Mouse (Mus musculus) kidney, adult 8-10 months (tissue): ENCODE data around the gene Olfr763.
"Not testable (repeated sequence)": the region's sequence is repeated elsewhere in the genome, so short reads cannot be mapped to it uniquely, and the experiment has no call there.

Source experiments
- DNase-seq, 2 experiments: peaks; one replicate each; pipeline ENCODE4 v3.0.0; 2022

Olfr763 gene

DNA sequence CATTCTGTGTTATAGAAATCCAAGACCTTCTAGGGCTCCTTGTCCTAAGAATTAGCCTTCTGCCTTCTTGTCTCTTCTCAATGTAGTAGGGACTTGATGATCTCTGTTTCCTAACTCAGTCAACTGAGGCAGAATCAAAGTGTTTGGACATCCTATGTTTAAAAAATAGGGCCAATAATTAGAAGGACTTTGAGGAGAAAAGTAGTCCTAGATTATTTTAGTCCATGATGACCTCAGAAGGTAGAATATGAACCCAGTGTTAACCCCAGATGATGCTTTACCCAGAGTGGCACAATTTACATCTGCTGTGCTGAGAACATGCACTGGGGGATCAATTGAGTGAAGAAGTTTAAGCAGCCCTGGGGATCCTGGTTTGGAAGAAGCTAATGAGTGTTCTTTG is 39.3 kb downstream of the Olfr763 start, which contains the start of gene Olfr765:
TSS of gene Olfr765 (minus strand) at position 101 of the 400 bp plus-strand sequence.
- not testable (repeated sequence) for DNase-seq
